In genomic region chr1:90223006-90223405, GRCm38 (mm10) we compare ENCODE assay signal across 18 mouse cellular contexts. TPM values are rescaled to one million over a fixed set of nuclear protein-coding genes. Genes with fewer than 3 reads are reported as not detected.
DNase-seq lines count a peak whose midpoint lies in the region; ATAC-seq and TF ChIP-seq lines count a peak whose summit lies in the region.
"Had no signal": no experiment of that assay in that cellular context is flagged by ENCODE, and none has a peak within 500 bp of the region (broad histone marks: within the 10 kb centered on the region; RNA-seq: fewer than 3 reads in every experiment).

No protein-coding gene starts in this region.

- H3K27ac ChIP-seq in forebrain, embryonic 10.5 days: peak overlapping the region; percentile 81
- no peak overlapping the region for H3K27ac ChIP-seq in forebrain, embryonic 16.5 days (ENCODE audit: low read length)
- H3K27ac ChIP-seq in layer of hippocampus, adult 2 months: 0 out of 2 replicates have a peak overlapping the region, but pooled peaks have one; percentile 23
- peak overlapping the region; percentile 51; the same call in 1 of the 2 replicates for H3K27ac ChIP-seq in midbrain, embryonic 11.5 days (ENCODE audit: low read depth, low read length)
- peak overlapping the region; percentile 70 for H3K27ac ChIP-seq in neural tube, embryonic 14.5 days (ENCODE audit: low read depth, low read length)
- H3K27ac ChIP-seq: limb, embryonic 10.5 days; liver, embryonic 14.5 days had no signal

- WGBS in forebrain, embryonic 10.5 days: 23% methylated on average over 2 of the region's 2 CpGs
- WGBS in forebrain, embryonic 16.5 days: 23% methylated on average over 2 of the region's 2 CpGs
- WGBS in midbrain, embryonic 11.5 days: 29% methylated on average over 2 of the region's 2 CpGs
- WGBS in neural tube, embryonic 14.5 days: 13% methylated on average over 2 of the region's 2 CpGs

- H3K9me3 ChIP-seq in forebrain, embryonic 10.5 days: no peaks in the 10 kb centered on the region
- no peaks in the 10 kb centered on the region for H3K9me3 ChIP-seq in forebrain, embryonic 16.5 days (ENCODE audit: control insufficient read depth, low read length)
- H3K9me3 ChIP-seq in midbrain, embryonic 11.5 days (ENCODE audit: control insufficient read depth, low read length): peaks cover 1% of the 10 kb centered on the region; the same call in 1 of the 2 replicates
- no peaks in the 10 kb centered on the region for H3K9me3 ChIP-seq in neural tube, embryonic 14.5 days (ENCODE audit: control insufficient read depth, low read length)
- H3K9me3 ChIP-seq: limb, embryonic 10.5 days had no signal

- H3K4me1 ChIP-seq in forebrain, embryonic 10.5 days: peaks cover 71% of the 10 kb centered on the region
- H3K4me1 ChIP-seq in forebrain, embryonic 16.5 days (replicated peaks; ENCODE audit: control insufficient read depth, insufficient read depth, low read length): peaks cover 29% of the 10 kb centered on the region
- H3K4me1 ChIP-seq in midbrain, embryonic 11.5 days (ENCODE audit: control insufficient read depth, insufficient read depth, low read length): peaks cover 39% of the 10 kb centered on the region
- peaks cover 28% of the 10 kb centered on the region for H3K4me1 ChIP-seq in neural tube, embryonic 14.5 days (ENCODE audit: control insufficient read depth, insufficient read depth, low read length)

- H3K4me2 ChIP-seq in forebrain, embryonic 16.5 days (ENCODE audit: low read length): no peak overlapping the region
- H3K4me2 ChIP-seq in midbrain, embryonic 11.5 days: no peak overlapping the region
- H3K4me2 ChIP-seq in neural tube, embryonic 14.5 days (ENCODE audit: low read depth, low read length): no peak overlapping the region; the same call in 1 of the 2 replicates

- H3K36me3 ChIP-seq in forebrain, embryonic 10.5 days (replicated peaks): 0 out of 2 replicates have a peak, but pooled peaks cover 1% of the 10 kb centered on the region
- H3K36me3 ChIP-seq in forebrain, embryonic 16.5 days (ENCODE audit: control insufficient read depth, insufficient read depth): no peaks in the 10 kb centered on the region
- no peaks in the 10 kb centered on the region for H3K36me3 ChIP-seq in midbrain, embryonic 11.5 days (ENCODE audit: control insufficient read depth, insufficient read depth, low read length)
- H3K36me3 ChIP-seq in neural tube, embryonic 14.5 days (ENCODE audit: control insufficient read depth, insufficient read depth, low read length): no peaks in the 10 kb centered on the region
- H3K36me3 ChIP-seq: limb, embryonic 10.5 days had no signal

- H3K4me3 ChIP-seq in forebrain, embryonic 10.5 days: no peak overlapping the region
- H3K4me3 ChIP-seq in forebrain, embryonic 16.5 days (replicated peaks; ENCODE audit: low read length): no peak overlapping the region
- no peak overlapping the region for H3K4me3 ChIP-seq in layer of hippocampus, adult 2 months
- H3K4me3 ChIP-seq in midbrain, embryonic 11.5 days (ENCODE audit: low read depth, low read length): no peak overlapping the region
- H3K4me3 ChIP-seq in neural tube, embryonic 14.5 days (ENCODE audit: low read depth, low read length): no peak overlapping the region
- H3K4me3 ChIP-seq: erythroblast, embryonic 14.5 days; limb, embryonic 10.5 days had no signal

- ATAC-seq in forebrain, embryonic 16.5 days: no peak
- no peak for ATAC-seq in midbrain, embryonic 11.5 days (ENCODE audit: low FRiP score)
- no peak for ATAC-seq in neural tube, embryonic 14.5 days (ENCODE audit: low read depth)
- no peak for ATAC-seq in monocyte, adult 5-6 weeks (replicated peaks; ENCODE audit: insufficient number of reproducible peaks, low FRiP score, low TSS enrichment, poor library complexity, severe bottlenecking)

- H3K27me3 ChIP-seq in forebrain, embryonic 10.5 days (ENCODE audit: poor library complexity, severe bottlenecking): peaks cover 6% of the 10 kb centered on the region; the same call in 1 of the 2 replicates
- no peaks in the 10 kb centered on the region for H3K27me3 ChIP-seq in forebrain, embryonic 16.5 days (replicated peaks; ENCODE audit: control insufficient read depth, insufficient read depth, low read length)
- no peaks in the 10 kb centered on the region; the same call in 1 of the 2 replicates for H3K27me3 ChIP-seq in midbrain, embryonic 11.5 days (ENCODE audit: control insufficient read depth, insufficient read depth, low read length)
- H3K27me3 ChIP-seq in neural tube, embryonic 14.5 days (ENCODE audit: control insufficient read depth, insufficient read depth, low read length): no peaks in the 10 kb centered on the region
- H3K27me3 ChIP-seq: CH12.LX had no signal

- DNase-seq in forebrain, embryonic 10.5 days (ENCODE audit: extremely low spot score, low spot score): no peak
- no peak for DNase-seq in layer of hippocampus, adult 2 months (ENCODE audit: low spot score in 2 of 2)
- no peak for DNase-seq in layer of hippocampus, adult 11-12 months (ENCODE audit: low spot score)
- DNase-seq in midbrain, embryonic 11.5 days (ENCODE audit: low spot score, missing footprints): peak; percentile 85
- DNase-seq in natural killer cell, adult 2 months (ENCODE audit: low spot score in 2 of 2): no peak
- DNase-seq: adrenal gland, postnatal 25 days; cerebellum, adult 9-11 months; lung, postnatal 10 days; right cerebral cortex, postnatal 4 days; thymus, postnatal 4 days had no signal

- H3K9ac ChIP-seq in forebrain, embryonic 16.5 days (replicated peaks; ENCODE audit: low read depth, low read length): no peak overlapping the region
- H3K9ac ChIP-seq in midbrain, embryonic 11.5 days (ENCODE audit: low read length): peak overlapping the region; percentile 38; the same call in 1 of the 2 replicates
- no peak overlapping the region; the same call in 1 of the 2 replicates for H3K9ac ChIP-seq in neural tube, embryonic 14.5 days (replicated peaks; ENCODE audit: low read depth, low read length)
- H3K9ac ChIP-seq: liver, embryonic 14.5 days had no signal

- TF ChIP-seq CTCF in layer of hippocampus, adult 2 months (conservative IDR thresholded peaks at IDR 0.05): no peak

RNA-seq across cellular contexts. Expression of gene Ackr3, which starts 19.2 kb away (rescaled TPM):
- 19.3 and 21.5 TPM in 2 replicates for polyA plus RNA-seq in forebrain, embryonic 10.5 days (2016; fragmentation: Nextera tagmentation; extraction: Ambion mirVana)
- polyA plus RNA-seq in forebrain, embryonic 16.5 days (2015; fragmentation: Nextera tagmentation; extraction: Ambion mirVana): 20.3 and 26.1 TPM in 2 replicates
- total RNA-seq in layer of hippocampus, adult 2 months (2021): 10 to 100 TPM; 13.7 to 17.8 TPM
- 28.4 and 29.4 TPM in 2 replicates for polyA plus RNA-seq in midbrain, embryonic 11.5 days (2014; fragmentation: Nextera tagmentation; extraction: Ambion mirVana)
- polyA plus RNA-seq in neural tube, embryonic 14.5 days (2014; fragmentation: Nextera tagmentation; extraction: Ambion mirVana): 8.7 and 10.8 TPM in 2 replicates
- total RNA-seq in monocyte, adult 5-6 weeks (2017): 8.7 TPM in 1 of 3 replicates, not detected in the others
- total RNA-seq: granulocyte monocyte progenitor cell, adult 5-6 weeks had no signal
- polyA plus RNA-seq: erythroblast, embryonic 14.5 days had no signal
